Mouse (Mus musculus) neural tube, embryonic 11.5 days (tissue): Measurements from ENCODE around the gene Rhd. TPM values are rescaled to one million over a fixed set of nuclear protein-coding genes. Genes with fewer than 3 reads are reported as not detected.
"Not testable (repeated sequence)": the region's sequence is repeated elsewhere in the genome, so short reads cannot be mapped to it uniquely, and the experiment has no call there.

Experiments used
- ATAC-seq: fragments of 200-750 bp; cut with Nextera tagmentation; 2 replicates; pipeline ENCODE4 v1.8.0; 2017; ENCODE audit warnings: moderate number of reproducible peaks, mild to moderate bottlenecking, moderate TSS enrichment, moderate library complexity; ENCODE audit not compliant: insufficient read depth, low FRiP score, low TSS enrichment
- DNase-seq: peaks from one replicate; pipeline ENCODE4 v3.0.0-alpha.2; 2015; ENCODE audit warnings: low spot score
- H3K27ac ChIP-seq: fragments of 300-500 bp; sonication (generic); 2 replicates; pipeline ENCODE4 v1.5.1; 2014; ENCODE audit warnings: low read depth, mild to moderate bottlenecking, low read length
- H3K27me3 ChIP-seq: fragments of 300-500 bp; sonication (generic); 2 replicates; pipeline ENCODE4 v1.6.1; 2014; ENCODE audit warnings: mild to moderate bottlenecking, low read length, mixed read lengths; ENCODE audit not compliant: control insufficient read depth, insufficient read depth
- H3K36me3 ChIP-seq: fragments of 300-500 bp; sonication (generic); 2 replicates; pipeline ENCODE4 v1.6.1; 2014; ENCODE audit warnings: mild to moderate bottlenecking, low read length, moderate library complexity, mixed read lengths; ENCODE audit not compliant: control insufficient read depth, insufficient read depth
- H3K4me1 ChIP-seq: fragments of 300-500 bp; sonication (generic); 2 replicates; pipeline ENCODE4 v1.6.1; 2014; ENCODE audit warnings: low read length, mixed read lengths; ENCODE audit not compliant: control insufficient read depth, insufficient read depth
- H3K4me2 ChIP-seq: fragments of 300-500 bp; sonication (generic); 2 replicates; pipeline ENCODE4 v1.6.1; 2014; ENCODE audit warnings: low read depth, mild to moderate bottlenecking, moderate library complexity
- H3K4me3 ChIP-seq: fragments of 300-500 bp; sonication (generic); 2 replicates; pipeline ENCODE4 v1.5.1; 2014; ENCODE audit warnings: low read depth, low read length
- H3K9ac ChIP-seq: fragments of 300-500 bp; sonication (generic); 2 replicates; pipeline ENCODE4 v1.6.1; 2014; ENCODE audit warnings: mild to moderate bottlenecking, low read length
- H3K9me3 ChIP-seq: fragments of 300-500 bp; sonication (generic); 2 replicates; pipeline ENCODE4 v1.6.1; 2016; ENCODE audit warnings: low read length; ENCODE audit not compliant: control insufficient read depth
- WGBS: fragments of 180-500 bp; shearing (Covaris S2); extraction: QIAGEN DNeasy Blood & Tissue Kit; methylation state at CpG from one replicate; pipeline ENCODE4 v1.1.7; 2014; 5-methylcytosine and 5-hydroxymethylcytosine counted together
- polyA plus RNA-seq: library from polyadenylated mRNA; unstranded; fragments of >200 nt; fragmentation: Nextera tagmentation; extraction: Ambion mirVana; gene quantifications from 2 replicates; pipeline ENCODE4 v1.2.1, GENCODE M21; 2014

The Rhd gene
- polyA plus RNA-seq, 1 experiment from 2014 or later: 13.8 TPM

GRCm38 (mm10) chr4:134838221-134838620 is 26.1 kb upstream of the Rhd start:
- Histone ChIP-seq H3K9ac (no peak overlapping the region), H3K27me3 (no peaks in the 10 kb centered on the region), H3K9me3 (no peaks in the 10 kb centered on the region), H3K27ac (no peak overlapping the region), H3K4me2 (no peak overlapping the region), H3K36me3 (peaks cover 2% of the 10 kb centered on the region; the same call in 1 of the 2 replicates), H3K4me3 (no peak overlapping the region), H3K4me1 (no peaks in the 10 kb centered on the region)
- WGBS: 82% methylated on average over 1 of the region's 1 CpGs
- ATAC-seq (no peak), DNase-seq (no peak)

GRCm38 (mm10) chr4:134838706-134839105 is 25.6 kb upstream of the Rhd start:
- not testable (repeated sequence) for H3K9me3 ChIP-seq, H3K36me3 ChIP-seq, H3K4me3 ChIP-seq, H3K4me2 ChIP-seq, H3K4me1 ChIP-seq, H3K27me3 ChIP-seq, H3K9ac ChIP-seq, DNase-seq, H3K27ac ChIP-seq, ATAC-seq
- WGBS: 89% methylated on average over 3 of the region's 3 CpGs

- Histone ChIP-seq H3K4me3 (no peak overlapping the region), H3K27me3 (no peaks in the 10 kb centered on the region), H3K4me2 (no peak overlapping the region), H3K9ac (no peak overlapping the region), H3K36me3 (no peaks in the 10 kb centered on the region), H3K4me1 (no peaks in the 10 kb centered on the region), H3K27ac (no peak overlapping the region), H3K9me3 (no peaks in the 10 kb centered on the region)
- DNase-seq: no peak
- no peak for ATAC-seq
- 85% methylated on average over 1 of the region's 1 CpGs for WGBS
These were observed 24.1 kb upstream of the Rhd start for GRCm38 (mm10) chr4:134840231-134840630.

GRCm38 (mm10) chr4:134843566-134843965 is 20.8 kb upstream of the Rhd start:
- Histone ChIP-seq H3K4me1 (no peaks in the 10 kb centered on the region), H3K9me3 (no peaks in the 10 kb centered on the region), H3K36me3 (no peaks in the 10 kb centered on the region), H3K9ac (no peak overlapping the region), H3K4me2 (no peak overlapping the region), H3K27ac (no peak overlapping the region), H3K27me3 (no peaks in the 10 kb centered on the region), H3K4me3 (no peak overlapping the region)
- WGBS: 91% methylated on average over 4 of the region's 4 CpGs
- DNase-seq (no peak), ATAC-seq (no peak)

DNA sequence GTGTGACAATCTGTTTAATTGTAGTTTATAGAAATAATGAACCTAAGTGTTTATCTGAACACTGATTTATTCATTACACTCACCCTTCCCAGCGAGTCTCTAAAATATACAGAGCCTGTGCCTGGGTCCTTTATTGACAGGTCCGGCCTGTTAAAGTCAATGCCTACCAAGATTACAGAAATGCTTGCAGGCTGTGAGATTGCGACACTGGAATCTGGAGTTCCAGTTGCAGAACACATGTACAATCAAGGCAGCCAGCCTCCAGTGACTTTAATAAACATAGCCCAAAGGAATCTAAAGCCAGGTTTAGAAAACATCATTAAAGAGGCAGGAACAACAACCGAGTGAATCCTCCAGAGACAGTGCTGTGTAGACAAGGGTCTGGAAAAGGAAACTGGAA is 16.7 kb upstream of the Rhd start:
- ATAC-seq: no peak
- Histone ChIP-seq H3K4me2 (no peak overlapping the region), H3K4me3 (no peak overlapping the region), H3K9me3 (no peaks in the 10 kb centered on the region), H3K27ac (no peak overlapping the region), H3K4me1 (peaks cover 12% of the 10 kb centered on the region), H3K36me3 (no peaks in the 10 kb centered on the region), H3K27me3 (no peaks in the 10 kb centered on the region), H3K9ac (no peak overlapping the region)
- 89% methylated on average over 4 of the region's 4 CpGs for WGBS
- DNase-seq: no peak

DNA sequence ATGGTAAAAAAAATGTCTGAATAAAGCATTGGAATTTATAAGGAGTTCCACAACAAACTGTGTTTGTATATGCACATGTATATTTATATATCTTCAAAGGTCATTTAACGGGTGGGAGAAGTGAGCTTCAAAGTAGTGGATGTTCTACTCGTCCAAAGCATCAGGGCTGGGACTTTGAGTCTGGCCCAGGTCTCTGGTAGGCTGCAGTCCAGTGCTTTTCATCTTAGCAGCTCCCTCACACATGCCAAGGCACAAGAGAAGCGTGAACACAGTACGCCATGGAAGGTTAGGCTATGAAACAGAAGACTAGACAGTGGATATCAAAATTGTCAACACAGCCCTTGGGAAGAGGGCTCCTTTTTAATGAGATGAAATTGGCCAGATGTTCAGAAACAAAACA is 13.8 kb upstream of the Rhd start:
- H3K27ac ChIP-seq: no peak overlapping the region
- no peaks in the 10 kb centered on the region for H3K36me3 ChIP-seq
- H3K27me3 ChIP-seq: 0 out of 2 replicates have a peak, but pooled peaks cover 4% of the 10 kb centered on the region
- no peak overlapping the region for H3K9ac ChIP-seq
- H3K9me3 ChIP-seq: no peaks in the 10 kb centered on the region
- H3K4me3 ChIP-seq: no peak overlapping the region
- peaks cover 12% of the 10 kb centered on the region for H3K4me1 ChIP-seq
- ATAC-seq: no peak
- H3K4me2 ChIP-seq: no peak overlapping the region
- no peak for DNase-seq
- 82% methylated on average over 4 of the region's 4 CpGs for WGBS

DNA sequence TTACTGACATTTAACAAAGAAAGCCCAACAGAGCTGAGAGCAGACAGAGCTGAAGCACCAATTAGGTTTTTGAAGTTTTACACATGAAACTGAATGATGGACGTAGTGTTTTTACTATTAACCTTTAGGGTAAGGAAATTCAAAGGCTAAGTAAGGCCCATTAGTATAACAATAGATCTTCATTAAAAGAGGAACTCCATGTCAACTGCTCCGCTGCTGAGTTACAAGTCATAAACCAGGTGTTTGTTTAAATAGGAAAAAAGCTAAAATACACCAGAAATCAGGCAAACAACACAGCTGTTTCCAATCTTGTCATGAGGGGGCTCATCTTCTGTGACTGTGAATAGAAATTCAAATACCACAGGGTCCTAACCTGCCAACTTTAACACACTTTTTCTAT is 13.1 kb upstream of the Rhd start:
- Histone ChIP-seq H3K9ac (no peak overlapping the region), H3K9me3 (no peaks in the 10 kb centered on the region), H3K27me3 (0 out of 2 replicates have a peak, but pooled peaks cover 4% of the 10 kb centered on the region), H3K4me3 (peak overlapping the region; percentile 99; the same call in 1 of the 2 replicates), H3K4me1 (peaks cover 12% of the 10 kb centered on the region), H3K36me3 (no peaks in the 10 kb centered on the region), H3K4me2 (peak overlapping the region; percentile 75), H3K27ac (no peak overlapping the region)
- no peak for ATAC-seq
- 28% methylated on average over 2 of the region's 2 CpGs for WGBS
- DNase-seq: no peak

DNA sequence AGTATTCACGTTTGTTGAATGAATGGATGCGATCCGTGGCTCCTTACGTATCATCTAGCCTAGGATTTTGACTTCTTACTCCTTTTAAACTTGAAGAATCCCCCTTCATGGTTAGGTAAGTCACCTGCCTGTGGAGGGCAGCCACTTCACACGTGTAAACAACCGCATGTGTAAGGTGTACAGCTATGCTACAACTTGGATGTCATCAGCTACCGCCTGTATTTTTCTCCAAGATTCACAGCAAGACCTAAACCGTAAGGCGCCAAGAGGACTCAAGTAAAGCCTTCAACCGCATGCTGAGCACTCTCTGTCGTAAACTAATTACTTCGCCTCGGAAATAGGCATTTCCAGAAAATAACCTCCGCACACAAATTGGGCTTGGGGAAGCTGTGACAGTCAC is 12.5 kb upstream of the Rhd start:
- Histone ChIP-seq H3K27ac (no peak overlapping the region), H3K27me3 (0 out of 2 replicates have a peak, but pooled peaks cover 4% of the 10 kb centered on the region), H3K36me3 (no peaks in the 10 kb centered on the region), H3K4me2 (peak overlapping the region; percentile 75), H3K4me1 (peaks cover 12% of the 10 kb centered on the region), H3K9ac (peak overlapping the region; percentile 98), H3K9me3 (no peaks in the 10 kb centered on the region), H3K4me3 (peak overlapping the region; percentile 99)
- DNase-seq (no peak), ATAC-seq (no peak)
- 10% methylated on average over 14 of the region's 14 CpGs for WGBS

DNA sequence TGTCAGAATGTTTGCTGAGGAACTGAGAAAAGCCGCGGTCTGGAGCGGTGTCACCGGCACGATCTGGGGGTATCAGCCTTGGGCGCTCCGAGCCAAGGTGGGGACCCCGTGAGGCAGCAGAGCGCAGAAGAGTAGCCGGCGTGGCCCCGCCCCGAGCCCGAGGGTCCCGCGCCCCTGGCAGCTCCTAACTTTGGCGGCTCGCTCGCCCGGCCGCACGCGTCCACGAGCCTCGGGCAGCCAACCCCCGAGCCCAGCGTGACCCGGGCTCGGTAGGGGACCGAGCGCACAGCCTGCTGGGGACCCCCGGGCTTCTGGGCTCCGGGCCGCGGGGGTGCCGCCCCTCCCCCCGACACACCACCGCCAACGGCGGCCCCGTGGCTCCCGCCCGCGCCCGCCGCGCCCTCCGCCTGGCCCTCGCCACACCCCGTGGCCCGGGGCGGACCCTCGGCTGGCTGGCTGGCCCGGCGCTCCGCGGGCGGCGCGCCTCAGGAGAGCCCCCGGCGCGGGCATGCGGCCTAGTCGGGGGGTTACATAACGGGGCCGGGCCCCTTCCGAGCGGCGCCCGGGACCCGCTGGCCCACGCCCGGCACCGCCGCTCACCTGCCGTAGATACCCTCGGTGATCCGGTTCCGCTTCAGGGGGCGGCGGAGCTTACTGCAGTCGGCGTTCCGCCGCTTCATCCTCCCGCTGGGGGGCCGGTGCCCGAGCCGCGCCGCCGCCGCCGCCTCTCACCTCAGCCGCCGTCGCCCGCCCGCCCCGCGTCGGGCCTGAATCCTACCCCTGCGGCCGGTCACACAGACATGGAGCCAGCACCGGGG is 11.7 kb upstream of the Rhd start:
- H3K4me1 ChIP-seq: peaks cover 12% of the 10 kb centered on the region
- DNase-seq: peak; percentile 58
- peak overlapping the region; percentile 99 for H3K4me3 ChIP-seq
- H3K27ac ChIP-seq: peak overlapping the region; percentile 90
- no peaks in the 10 kb centered on the region for H3K9me3 ChIP-seq
- no peaks in the 10 kb centered on the region for H3K36me3 ChIP-seq
- 0 out of 2 replicates have a peak, but pooled peaks cover 4% of the 10 kb centered on the region for H3K27me3 ChIP-seq
- H3K9ac ChIP-seq: peak overlapping the region; percentile 98
- ATAC-seq: peak; percentile 24; the same call in 1 of the 2 replicates
- under 1% methylated on average over 54 of the region's 106 CpGs for WGBS
- H3K4me2 ChIP-seq: peak overlapping the region; percentile 75
